Mouse (Mus musculus) megakaryocyte-erythroid progenitor cell, adult 5-6 weeks (primary cell): ENCODE data around the gene Aph1a. TPM values are rescaled to one million over a fixed set of nuclear protein-coding genes. Genes with fewer than 3 reads are reported as not detected.

ENCODE experiments used
- ATAC-seq: replicated peaks from 2 replicates; pipeline ENCODE4 v1.8.0; 2016; ENCODE audit warnings: mild to moderate bottlenecking, inconsistent platforms; ENCODE audit not compliant: severe bottlenecking, poor library complexity, low FRiP score, low TSS enrichment
- total RNA-seq, 2 experiments: library from RNA; stranded (forward) in 1 of 2; stranded (reverse) in 1 of 2; fragments of 200-1000, 215-1000 nt in 1 of 2; fragments of >200 nt in 1 of 2; fragmentation: Nextera tagmentation in 1 of 2; gene quantifications; 2 replicates each; pipeline ENCODE4 v1.2.3; 2014 to 2017

Aph1a gene
- total RNA-seq, 2 experiments from 2014 or later = 21.1 to 35.7 TPM

GRCm38 (mm10) chr3:95942749-95943148, 49.0 kb downstream of the Aph1a start:
- ATAC-seq = no peak

GRCm38 (mm10) chr3:95943226-95943625, 49.5 kb downstream of the Aph1a start:
- ATAC-seq = no peak

- no peak for ATAC-seq
Measured at GRCm38 (mm10) chr3:95944742-95945141, 51.0 kb downstream of the Aph1a start.

- no peak for ATAC-seq
Measured at GRCm38 (mm10) chr3:95945731-95946240, 52.0 kb downstream of the Aph1a start.

Other genes with a start within 250 kb of the Aph1a start
- 76.0 and 78.6 TPM in 2 replicates for gene Mcl1, start 235.2 kb upstream of the Aph1a start, total RNA-seq (2014; fragmentation: Nextera tagmentation)
- 107 and 132 TPM in 2 replicates for gene Mcl1, start 235.2 kb upstream of the Aph1a start, total RNA-seq (2017)
- gene Adamtsl4, start 206.1 kb upstream of the Aph1a start, total RNA-seq (2014; fragmentation: Nextera tagmentation) = 0.20 TPM in 1 of 2 replicates, not detected in the other
- not detected in 2 replicates for gene Adamtsl4, start 206.1 kb upstream of the Aph1a start, total RNA-seq (2017)
- 8.2 and 17.2 TPM in 2 replicates for gene Ecm1, start 154.4 kb upstream of the Aph1a start, total RNA-seq (2014; fragmentation: Nextera tagmentation)
- not detected in 2 replicates for gene Ecm1, start 154.4 kb upstream of the Aph1a start, total RNA-seq (2017)
- 88.1 and 103 TPM in 2 replicates for gene Tars2, start 133.8 kb upstream of the Aph1a start, total RNA-seq (2014; fragmentation: Nextera tagmentation)
- 58.0 and 75.5 TPM in 2 replicates for gene Tars2, start 133.8 kb upstream of the Aph1a start, total RNA-seq (2017)
- gene Rprd2, start 75.1 kb upstream of the Aph1a start, total RNA-seq (2014; fragmentation: Nextera tagmentation) = 62.4 and 68.5 TPM in 2 replicates
- gene Rprd2, start 75.1 kb upstream of the Aph1a start, total RNA-seq (2017) = 17.5 and 21.3 TPM in 2 replicates
- gene Prpf3, start 38.1 kb upstream of the Aph1a start, total RNA-seq (2014; fragmentation: Nextera tagmentation) = 72.1 and 90.7 TPM in 2 replicates
- gene Prpf3, start 38.1 kb upstream of the Aph1a start, total RNA-seq (2017) = 66.7 and 100.0 TPM in 2 replicates
- 204 and 223 TPM in 2 replicates for gene Mrps21, start 22.4 kb upstream of the Aph1a start, total RNA-seq (2014; fragmentation: Nextera tagmentation)
- 318 and 398 TPM in 2 replicates for gene Mrps21, start 22.4 kb upstream of the Aph1a start, total RNA-seq (2017)
- gene Ciart, start 11.7 kb upstream of the Aph1a start, total RNA-seq (2014; fragmentation: Nextera tagmentation) = 0.69 and 3.3 TPM in 2 replicates
- 0.66 and 2.8 TPM in 2 replicates for gene Ciart, start 11.7 kb upstream of the Aph1a start, total RNA-seq (2017)
- 2.1 and 2.3 TPM in 2 replicates for gene BC028528, start 2.0 kb upstream of the Aph1a start, total RNA-seq (2014; fragmentation: Nextera tagmentation)
- gene BC028528, start 2.0 kb upstream of the Aph1a start, total RNA-seq (2017) = 2.3 and 14.6 TPM in 2 replicates
- gene Car14, start 10.7 kb downstream of the Aph1a start, total RNA-seq (2014; fragmentation: Nextera tagmentation) = not detected in 2 replicates
- gene Car14, start 10.7 kb downstream of the Aph1a start, total RNA-seq (2017) = not detected in 2 replicates
- 136 and 186 TPM in 2 replicates for gene Anp32e, start 35.3 kb downstream of the Aph1a start, total RNA-seq (2014; fragmentation: Nextera tagmentation)
- 505 and 626 TPM in 2 replicates for gene Anp32e, start 35.3 kb downstream of the Aph1a start, total RNA-seq (2017)
- gene Plekho1, start 102.0 kb downstream of the Aph1a start, total RNA-seq (2014; fragmentation: Nextera tagmentation) = 0.61 and 5.4 TPM in 2 replicates
- gene Plekho1, start 102.0 kb downstream of the Aph1a start, total RNA-seq (2017) = 5.9 and 10.5 TPM in 2 replicates
- gene Vps45, start 164.5 kb downstream of the Aph1a start, total RNA-seq (2014; fragmentation: Nextera tagmentation) = 29.7 and 38.8 TPM in 2 replicates
- 13.4 and 16.6 TPM in 2 replicates for gene Vps45, start 164.5 kb downstream of the Aph1a start, total RNA-seq (2017)
- 9.7 and 12.3 TPM in 2 replicates for gene Otud7b, start 210.6 kb downstream of the Aph1a start, total RNA-seq (2014; fragmentation: Nextera tagmentation)
- 11.7 and 15.5 TPM in 2 replicates for gene Otud7b, start 210.6 kb downstream of the Aph1a start, total RNA-seq (2017)